Mouse (Mus musculus): ENCODE data around the gene Apol11b. TPM values are rescaled to one million over a fixed set of nuclear protein-coding genes. Genes with fewer than 3 reads are reported as not detected.

The Apol11b gene
- polyA plus RNA-seq (2021; fragmentation: Nextera tagmentation) = not detected in 2 replicates
- long read RNA-seq, experiment 1 = 0 reads
- long read RNA-seq, experiment 2 = 0 reads

GRCm38 (mm10) chr15:77643176-77643575 is at the start of gene Apol11b:
Apol11b (minus strand) TSS chr15:77643286.

DNA sequence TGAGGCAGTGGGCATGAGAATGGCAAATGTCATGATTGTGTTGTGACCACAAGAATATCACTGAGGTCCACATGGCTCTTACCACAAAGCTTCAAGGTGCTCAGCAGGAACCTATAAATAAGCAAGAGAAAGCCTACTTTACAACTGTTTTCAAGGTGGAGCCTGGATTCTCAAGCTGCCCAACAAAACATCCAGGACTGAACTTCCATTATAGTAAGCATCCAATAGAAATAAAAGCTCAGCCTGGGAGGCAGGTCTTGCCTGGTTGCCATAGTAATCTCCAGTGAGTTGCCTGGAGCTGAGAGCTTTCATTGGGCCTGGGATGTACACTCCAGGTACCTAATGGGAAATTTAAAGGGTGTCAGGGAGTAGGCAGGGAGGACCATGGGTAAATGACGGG is 44.1 kb downstream of the Apol11b start, which contains the start of gene Gm36245:
Gm36245 (plus strand) TSS at position 301 of the 400 bp plus-strand sequence.

GRCm38 (mm10) chr15:77595961-77596360 is 47.1 kb downstream of the Apol11b start, which contains the start of gene Apol10b:
Apol10b (minus strand) TSS chr15:77596125.

Other genes starting within 250 kb of the Apol11b start
- 0.33 and 0.49 TPM in 2 replicates for gene Apol7a, start 244.2 kb downstream of the Apol11b start, polyA plus RNA-seq (2021; fragmentation: Nextera tagmentation)
- 0.18 TPM in 1 of 2 replicates, not detected in the other for gene Apol9a, start 232.2 kb downstream of the Apol11b start, polyA plus RNA-seq (2021; fragmentation: Nextera tagmentation)
- gene Apol7b, start 195.8 kb downstream of the Apol11b start, polyA plus RNA-seq (2021; fragmentation: Nextera tagmentation) = 0.11 and 0.29 TPM in 2 replicates
- gene Apol10a, start 166.2 kb downstream of the Apol11b start, polyA plus RNA-seq (2021; fragmentation: Nextera tagmentation) = not detected in 2 replicates
- not detected in 2 replicates for gene Apol11a, start 135.0 kb downstream of the Apol11b start, polyA plus RNA-seq (2021; fragmentation: Nextera tagmentation)
- gene Apol7c, start 110.0 kb downstream of the Apol11b start, polyA plus RNA-seq (2021; fragmentation: Nextera tagmentation) = not detected in 2 replicates
- gene 1700025B11Rik, start 81.4 kb downstream of the Apol11b start, polyA plus RNA-seq (2021; fragmentation: Nextera tagmentation) = not detected in 2 replicates
- gene Apol10b, start 47.2 kb downstream of the Apol11b start, polyA plus RNA-seq (2021; fragmentation: Nextera tagmentation) = 0.13 and 0.30 TPM in 2 replicates
- gene Gm36245, start 44.0 kb downstream of the Apol11b start, polyA plus RNA-seq (2021; fragmentation: Nextera tagmentation) = not detected in 2 replicates
- 0.20 TPM in 1 of 2 replicates, not detected in the other for gene Apol7e, start 55.6 kb upstream of the Apol11b start, polyA plus RNA-seq (2021; fragmentation: Nextera tagmentation)
- gene Apol9b, start 85.8 kb upstream of the Apol11b start, polyA plus RNA-seq (2021; fragmentation: Nextera tagmentation) = 0.38 and 0.69 TPM in 2 replicates
- gene Apol8, start 113.7 kb upstream of the Apol11b start, polyA plus RNA-seq (2021; fragmentation: Nextera tagmentation) = 1.2 and 2.6 TPM in 2 replicates
- gene Myh9, start 198.9 kb upstream of the Apol11b start, polyA plus RNA-seq (2021; fragmentation: Nextera tagmentation) = 6.5 and 6.6 TPM in 2 replicates

Measured in left cerebral cortex, adult 6 months (tissue).